Mouse (Mus musculus): ENCODE measurements around the gene Cpne9.
"Not testable (repeated sequence)": the region's sequence is repeated elsewhere in the genome, so short reads cannot be mapped to it uniquely, and the experiment has no call there.

Gene Cpne9

GRCm38 (mm10) chr6:113290346-113290745 lies 8.2 kb downstream of the Cpne9 start:
- DNase-seq, result no peak

- no peak for DNase-seq
These were observed 10.8 kb downstream of the Cpne9 start for GRCm38 (mm10) chr6:113292938-113293337.

GRCm38 (mm10) chr6:113296046-113296445 lies 13.9 kb downstream of the Cpne9 start:
- no peak for DNase-seq

- DNase-seq, result no peak
These were observed 14.5 kb downstream of the Cpne9 start for GRCm38 (mm10) chr6:113296639-113297038.

DNA sequence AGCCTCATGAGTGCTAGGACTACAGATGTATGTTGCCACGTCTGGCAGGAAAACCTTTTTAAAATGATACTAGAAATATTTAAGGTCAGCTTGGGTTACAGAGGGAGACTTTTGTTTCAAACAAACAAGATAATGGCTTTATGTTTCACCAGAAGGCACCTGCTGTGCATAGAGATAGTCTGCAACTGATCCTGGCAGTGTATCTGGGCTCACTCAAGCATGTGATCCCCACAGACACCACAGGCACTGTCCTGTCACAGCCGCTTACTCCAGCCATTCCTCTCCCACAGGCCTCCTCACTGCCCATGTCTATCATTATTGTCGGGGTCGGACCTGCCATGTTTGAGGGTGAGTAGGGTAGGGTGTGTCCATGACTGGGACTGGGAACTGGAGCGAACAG lies 19.2 kb downstream of the Cpne9 start:
- DNase-seq, result no peak

DNA sequence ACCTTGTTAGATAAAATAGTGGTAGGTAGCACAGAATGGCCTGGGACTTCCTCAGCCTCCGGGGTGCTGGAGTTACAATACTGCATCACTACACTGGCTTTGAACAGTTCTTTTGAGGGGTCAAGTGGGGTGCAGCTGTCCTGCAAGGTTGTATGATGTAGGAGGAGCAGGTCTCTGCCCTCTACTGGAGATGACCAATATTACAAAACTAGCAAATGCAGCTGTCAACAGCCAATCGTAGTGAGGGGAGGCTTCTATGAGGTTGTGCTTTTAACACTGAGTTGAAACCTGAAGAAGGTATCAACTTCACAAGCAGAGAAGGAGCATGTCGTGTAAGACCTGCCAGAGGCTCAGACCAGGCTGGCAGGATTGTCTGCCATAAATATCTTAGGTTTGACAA lies 20.2 kb downstream of the Cpne9 start:
- DNase-seq, result no peak

DNA sequence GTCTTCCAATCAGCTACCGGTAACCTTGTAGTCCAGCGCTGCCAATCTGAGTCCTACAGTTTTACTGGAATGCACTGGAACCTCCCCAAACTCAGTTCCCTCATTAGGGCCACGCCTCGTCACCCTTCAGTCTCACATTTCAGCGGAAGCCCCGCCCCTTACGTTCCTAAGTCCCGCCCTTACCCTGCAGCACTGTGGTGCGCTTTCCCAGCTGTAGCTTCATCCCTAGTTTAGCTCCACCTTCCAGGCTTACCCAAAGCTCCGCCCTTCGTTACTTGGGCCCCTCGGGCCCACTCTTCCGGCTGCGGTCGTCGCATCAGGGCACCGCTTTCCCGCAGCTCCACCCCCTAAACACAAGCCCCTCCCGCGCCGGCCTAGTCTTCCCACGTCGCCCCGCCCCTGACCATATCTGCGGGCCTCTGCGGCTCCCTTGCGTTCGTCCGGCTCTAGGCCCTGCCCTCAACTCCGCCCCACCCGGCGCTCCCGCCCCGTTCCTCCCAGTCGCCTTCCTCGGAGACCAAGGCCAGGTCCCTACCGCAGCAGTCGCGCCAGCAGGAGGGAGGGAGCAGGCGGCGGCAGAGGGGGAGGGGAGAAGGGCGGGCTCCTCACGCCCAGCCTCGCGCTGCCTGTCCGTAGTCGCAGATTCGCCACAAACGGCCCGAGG lies 24.3 kb downstream of the Cpne9 start:
- DNase-seq, result peak; percentile 100

GRCm38 (mm10) chr6:113306986-113307349 lies 24.9 kb downstream of the Cpne9 start, which contains the start of gene Brpf1:
Brpf1 (plus strand) TSS chr6:113307137.
- DNase-seq, result no peak

DNA sequence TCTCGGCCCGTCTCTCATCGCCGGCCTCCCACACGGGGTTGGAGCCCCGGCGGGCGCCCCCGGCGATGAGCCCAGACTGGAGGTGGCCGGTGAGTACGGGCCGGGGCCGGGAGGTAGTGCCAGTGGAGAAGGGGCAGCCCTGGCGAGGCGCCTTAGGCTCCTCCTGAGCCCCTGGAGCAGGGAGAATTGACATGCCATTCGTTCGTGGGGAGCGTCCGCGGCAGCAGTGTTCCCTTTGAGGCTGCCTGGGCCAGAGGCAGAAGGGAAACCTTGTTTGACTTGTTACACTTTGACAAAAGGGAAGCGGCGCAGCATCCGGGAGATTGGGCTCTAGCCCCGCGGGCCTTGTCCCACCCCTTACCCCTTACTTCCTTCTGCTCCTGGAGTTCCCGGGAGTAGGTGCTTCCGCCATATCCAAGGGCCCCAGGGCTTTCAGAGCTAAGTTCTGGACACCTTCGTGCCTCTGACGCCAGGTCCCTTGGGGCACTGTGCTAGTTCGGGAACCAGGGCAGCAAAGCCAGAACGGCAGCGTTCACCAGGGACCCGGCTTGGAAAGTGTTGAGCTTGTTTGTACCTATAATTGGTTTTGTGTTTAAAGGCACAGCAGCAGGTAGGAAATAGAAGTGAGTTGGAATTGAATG lies 25.5 kb downstream of the Cpne9 start:
- peak; percentile 56 for DNase-seq

DNA sequence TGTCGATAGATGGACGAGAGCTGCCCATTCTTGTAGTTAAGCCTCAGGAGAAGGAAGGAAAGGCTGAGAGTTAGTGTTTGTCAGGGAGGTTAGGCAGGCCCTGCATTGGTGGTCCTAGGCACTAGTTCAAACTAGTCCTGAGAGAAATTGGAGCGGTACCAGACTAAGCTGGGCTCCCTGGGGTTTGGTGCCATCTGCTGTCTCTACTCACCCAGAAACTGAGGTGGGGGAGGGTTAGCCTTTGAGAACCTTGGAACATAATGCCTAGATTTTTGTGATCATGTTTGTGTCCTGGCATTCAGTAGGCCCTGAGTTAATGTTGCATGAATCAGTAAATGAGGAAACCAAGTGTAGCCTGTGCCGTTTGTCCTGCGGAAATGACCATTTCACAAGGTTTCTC lies 26.0 kb downstream of the Cpne9 start:
- peak; percentile 51 for DNase-seq

DNA sequence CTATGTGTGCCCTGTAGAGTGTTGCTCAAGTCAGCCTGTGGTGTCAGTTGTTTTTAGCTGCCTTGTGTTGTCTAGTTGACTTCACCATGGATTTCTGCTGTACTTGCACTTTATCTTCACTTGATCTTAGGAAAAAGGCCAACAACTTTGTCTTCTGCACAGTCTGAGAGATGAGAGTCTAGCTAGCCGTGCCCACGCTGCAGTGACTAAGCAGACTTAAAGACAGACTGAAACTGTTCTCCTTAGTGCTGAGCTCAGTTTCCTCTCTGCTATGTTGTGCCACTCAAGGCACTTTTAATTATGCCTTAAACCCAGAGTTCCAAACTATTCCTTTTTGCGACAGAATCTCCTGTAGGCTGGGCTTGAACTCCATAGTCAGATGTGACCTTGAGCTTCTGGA lies 33.9 kb downstream of the Cpne9 start:
- DNase-seq, result no peak

DNA sequence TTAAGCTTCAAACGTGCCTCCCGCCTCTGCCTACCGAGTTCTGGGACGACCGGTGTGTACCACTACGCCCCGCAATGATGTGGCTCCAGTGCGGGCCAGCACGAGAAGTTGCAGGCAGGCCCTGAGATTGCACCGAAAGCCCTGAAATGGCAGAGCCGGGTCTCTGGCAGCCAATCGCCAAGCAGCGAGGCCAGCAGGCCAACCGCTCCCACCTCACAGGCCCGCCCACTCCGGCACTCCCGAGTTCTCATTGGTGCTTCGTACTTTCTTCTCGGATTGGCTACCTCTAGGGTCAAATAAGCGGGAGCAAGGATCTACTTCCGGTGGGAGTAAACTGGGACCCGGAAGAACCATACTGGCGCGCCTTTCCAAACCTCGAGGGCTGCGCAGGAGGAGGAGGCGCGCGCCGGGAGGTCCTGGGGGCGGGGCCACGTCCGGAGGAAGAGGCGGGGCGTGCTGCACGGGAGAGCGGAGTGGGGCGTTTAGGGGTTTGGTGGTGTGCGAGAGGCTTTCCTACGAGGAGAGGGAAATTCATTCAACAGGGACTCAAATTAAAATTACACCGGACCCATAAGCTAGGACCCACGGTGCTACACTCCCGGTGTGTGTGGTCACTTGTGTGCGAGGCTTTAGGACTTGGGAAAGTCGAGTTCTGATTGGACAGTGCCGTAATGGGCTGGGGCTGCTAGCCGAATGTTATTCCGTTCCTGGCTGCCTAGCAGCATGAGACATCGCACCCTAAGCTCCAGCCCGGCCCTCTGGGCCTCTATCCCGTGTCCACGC lies 44.6 kb downstream of the Cpne9 start, which contains the start of gene Ogg1:
TSS of gene Ogg1 (plus strand) at position 440 of the 783 bp plus-strand sequence.
- peak; percentile 99 for DNase-seq

GRCm38 (mm10) chr6:113329396-113329795 lies 47.3 kb downstream of the Cpne9 start:
- no peak for DNase-seq

GRCm38 (mm10) chr6:113330547-113330946 lies 48.4 kb downstream of the Cpne9 start:
- DNase-seq, result no peak

GRCm38 (mm10) chr6:113331721-113332120 lies 49.6 kb downstream of the Cpne9 start:
- no peak for DNase-seq

DNA sequence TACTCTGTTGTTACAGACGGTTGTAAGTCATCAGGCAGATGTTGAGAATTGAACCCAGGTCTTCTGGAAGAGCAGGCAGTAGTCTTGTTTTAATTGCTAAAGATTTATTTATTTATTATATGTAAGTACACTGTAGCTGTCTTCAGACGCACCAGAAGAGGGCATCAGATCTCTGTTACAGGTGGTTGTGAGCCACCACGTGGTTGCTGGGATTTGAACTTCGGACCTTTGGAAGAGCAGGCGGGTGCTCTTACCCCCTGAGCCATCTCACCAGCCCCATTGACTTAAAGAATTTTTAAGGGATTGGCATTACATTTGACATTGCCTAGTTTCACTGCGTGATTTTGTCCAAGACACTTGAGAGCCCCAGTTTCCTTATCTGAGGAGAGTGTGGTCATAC lies 50.6 kb downstream of the Cpne9 start:
- not testable (repeated sequence) for DNase-seq

- peak; percentile 85 for DNase-seq
These were observed 51.2 kb downstream of the Cpne9 start for GRCm38 (mm10) chr6:113333137-113333950.

- DNase-seq, result no peak
These were observed 52.1 kb downstream of the Cpne9 start for GRCm38 (mm10) chr6:113334216-113334615.

DNA sequence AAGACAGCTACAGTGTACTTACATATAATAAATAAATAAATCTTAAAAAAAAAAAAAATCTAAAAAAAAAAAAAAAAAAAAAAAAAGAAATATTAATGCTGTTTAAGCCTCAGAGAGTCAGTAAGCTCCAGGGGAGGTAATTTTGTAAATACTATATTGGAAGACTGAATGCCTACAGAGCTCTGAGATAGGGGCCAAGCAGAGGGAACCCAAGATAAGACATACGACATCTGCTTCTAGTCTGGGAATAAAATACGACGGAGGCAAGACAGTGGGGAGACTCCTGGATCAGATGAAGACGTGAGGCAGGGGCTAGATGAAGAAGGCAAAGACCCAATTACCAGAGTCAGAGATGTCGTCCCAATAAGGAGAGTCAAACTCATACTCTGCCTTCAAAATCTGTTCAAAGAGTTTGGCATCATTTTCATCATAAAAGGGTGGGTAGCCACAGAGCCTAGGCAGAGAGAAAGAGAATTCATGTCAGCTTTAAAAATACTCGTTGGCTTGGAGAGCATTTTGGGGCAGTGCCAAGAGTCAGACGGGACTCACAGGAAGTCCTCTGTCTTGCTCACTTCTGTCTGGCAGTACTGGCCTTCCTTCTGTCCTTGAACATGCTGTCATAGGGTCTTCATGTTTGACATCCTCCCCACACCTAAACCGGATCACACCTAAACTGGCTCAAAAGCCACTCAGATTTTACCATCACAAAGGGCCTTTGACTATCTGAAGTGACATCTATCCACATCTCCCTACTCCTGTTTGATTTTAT lies 54.9 kb downstream of the Cpne9 start:
- DNase-seq, result peak; percentile 55

GRCm38 (mm10) chr6:113341574-113341973 lies 59.5 kb downstream of the Cpne9 start:
- peak; percentile 72 for DNase-seq

- DNase-seq, result no peak
These were observed 60.2 kb downstream of the Cpne9 start for GRCm38 (mm10) chr6:113342297-113342696.
